27 mouse cellular contexts compared by ENCODE assay signal in the genomic region with DNA sequence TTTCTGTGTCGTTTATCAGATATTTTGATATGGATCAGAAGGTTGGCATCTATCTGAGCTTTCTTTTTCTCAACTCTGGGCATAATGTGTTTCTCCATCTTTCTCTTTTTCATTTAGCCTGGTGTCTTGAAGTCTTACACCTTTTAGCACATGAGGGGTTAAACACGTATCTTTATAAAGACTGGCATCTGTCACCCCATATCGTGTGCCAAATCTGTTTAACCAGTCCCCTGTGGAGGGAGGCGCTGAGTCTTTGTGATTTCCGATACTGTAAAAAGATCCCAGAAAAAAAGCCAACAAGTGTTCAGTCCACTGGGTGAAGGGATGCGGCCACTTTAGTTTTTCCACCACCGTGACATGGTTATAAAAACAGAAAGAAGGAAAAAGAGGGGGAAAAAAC.
"Had no signal": no experiment of that assay in that cellular context is flagged by ENCODE, and none has a peak within 500 bp of the region (broad histone marks: within the 10 kb centered on the region; RNA-seq: fewer than 3 reads in every experiment).

No protein-coding gene starts in this region.

- ATAC-seq: forebrain, embryonic 13.5 days; forebrain, embryonic 16.5 days had no signal

- H3K4me3 ChIP-seq: embryonic facial prominence, embryonic 10.5 days; embryonic facial prominence, embryonic 12.5 days; embryonic facial prominence, embryonic 13.5 days; embryonic facial prominence, embryonic 15.5 days; erythroblast, embryonic 14.5 days; forebrain, embryonic 10.5 days; forebrain, embryonic 12.5 days; forebrain, embryonic 13.5 days; gastrocnemius, adult 2 months; heart, adult 2 months; heart, embryonic 10.5 days; heart, embryonic 12.5 days had no signal

- H3K9me3 ChIP-seq: embryonic facial prominence, embryonic 12.5 days; forebrain, embryonic 12.5 days; forebrain, embryonic 13.5 days; heart, embryonic 10.5 days; heart, embryonic 12.5 days had no signal

- H3K27ac ChIP-seq: embryonic facial prominence, embryonic 10.5 days; embryonic facial prominence, embryonic 12.5 days; embryonic facial prominence, embryonic 13.5 days; embryonic facial prominence, embryonic 15.5 days; forebrain, embryonic 10.5 days; forebrain, embryonic 12.5 days; forebrain, embryonic 13.5 days; gastrocnemius, adult 2 months; heart, adult 2 months; heart, embryonic 10.5 days had no signal

- H3K4me2 ChIP-seq: embryonic facial prominence, embryonic 12.5 days; embryonic facial prominence, embryonic 13.5 days; embryonic facial prominence, embryonic 15.5 days; forebrain, embryonic 12.5 days; forebrain, embryonic 13.5 days; heart, embryonic 11.5 days; heart, embryonic 12.5 days had no signal

- H3K36me3 ChIP-seq: embryonic facial prominence, embryonic 10.5 days; embryonic facial prominence, embryonic 12.5 days; embryonic facial prominence, embryonic 13.5 days; embryonic facial prominence, embryonic 15.5 days; forebrain, embryonic 10.5 days; forebrain, embryonic 12.5 days; heart, embryonic 10.5 days; heart, embryonic 12.5 days had no signal

- H3K9ac ChIP-seq: embryonic facial prominence, embryonic 12.5 days; embryonic facial prominence, embryonic 13.5 days; embryonic facial prominence, embryonic 15.5 days; forebrain, embryonic 12.5 days; forebrain, embryonic 13.5 days; heart, embryonic 12.5 days had no signal

- H3K27me3 ChIP-seq: embryonic facial prominence, embryonic 12.5 days; embryonic facial prominence, embryonic 13.5 days; embryonic facial prominence, embryonic 15.5 days; heart, embryonic 12.5 days had no signal

- DNase-seq: cerebellum, adult 9-10 months; cerebellum, adult 9-11 months; cerebellum, postnatal 10 days; cerebellum, postnatal 14 days; cerebellum, postnatal 25 days; cerebellum, postnatal 36 days; embryo, embryonic 11 days; gastrocnemius, adult 2 months; gastrocnemius, postnatal 10 days; gastrocnemius, postnatal 14 days; gastrocnemius, postnatal 25 days; gastrocnemius, postnatal 36 days; heart, adult 11 months; heart, adult 18-20 months; heart, adult 2 months had no signal
